Mouse (Mus musculus) mesoderm, embryonic 11.5 days (tissue): ENCODE data around the gene Dmrt3.

Source experiments
- DNase-seq: peaks from one replicate; pipeline ENCODE4 v3.0.0-alpha.2; 2012; ENCODE audit warnings: low read depth, low spot score

Gene Dmrt3

DNA sequence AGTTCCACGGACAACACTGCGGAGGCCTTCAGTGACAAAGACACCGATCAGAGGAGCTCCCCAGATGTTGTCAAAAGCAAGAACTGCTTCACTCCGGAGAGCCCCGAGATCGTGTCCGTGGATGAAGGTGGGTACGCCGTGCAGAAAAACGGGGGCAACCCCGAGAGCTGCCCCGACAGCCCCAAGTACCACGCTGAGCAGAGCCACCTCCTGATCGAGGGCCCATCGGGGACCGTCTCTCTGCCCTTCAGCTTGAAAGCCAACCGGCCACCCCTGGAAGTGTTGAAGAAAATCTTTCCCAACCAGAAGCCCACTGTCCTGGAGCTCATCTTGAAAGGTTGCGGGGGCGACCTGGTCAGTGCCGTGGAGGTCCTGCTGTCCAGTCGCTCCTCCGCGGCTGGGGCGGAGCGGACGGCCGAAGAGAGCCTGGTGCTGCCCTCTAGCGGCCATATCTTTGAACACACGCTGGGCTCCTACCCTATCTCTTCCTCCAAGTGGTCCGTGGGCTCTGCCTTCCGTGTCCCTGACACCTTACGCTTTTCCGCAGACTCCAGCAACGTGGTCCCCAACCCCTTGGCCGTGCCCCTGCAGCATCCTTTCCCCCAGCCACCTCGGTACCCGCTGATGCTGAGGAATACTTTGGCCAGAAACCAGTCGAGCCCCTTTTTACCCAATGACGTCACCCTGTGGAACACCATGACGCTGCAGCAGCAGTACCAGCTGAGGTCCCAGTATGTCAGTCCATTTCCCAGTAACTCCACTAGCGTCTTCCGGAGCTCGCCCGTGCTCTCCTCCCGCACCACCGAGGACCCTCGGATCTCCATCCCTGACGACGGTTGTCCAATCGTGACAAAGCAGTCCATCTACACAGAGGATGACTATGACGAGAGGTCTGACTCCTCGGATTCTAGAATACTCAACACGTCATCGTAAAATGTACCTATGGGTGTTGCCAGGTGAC lies 12.5 kb downstream of the Dmrt3 start:
- peak; percentile 81 for DNase-seq

- DNase-seq = peak; percentile 81
Measured at GRCm38 (mm10) chr19:25628490-25628889, 18.4 kb downstream of the Dmrt3 start.

GRCm38 (mm10) chr19:25635119-25635518 lies 25.0 kb downstream of the Dmrt3 start:
- DNase-seq = no peak

DNA sequence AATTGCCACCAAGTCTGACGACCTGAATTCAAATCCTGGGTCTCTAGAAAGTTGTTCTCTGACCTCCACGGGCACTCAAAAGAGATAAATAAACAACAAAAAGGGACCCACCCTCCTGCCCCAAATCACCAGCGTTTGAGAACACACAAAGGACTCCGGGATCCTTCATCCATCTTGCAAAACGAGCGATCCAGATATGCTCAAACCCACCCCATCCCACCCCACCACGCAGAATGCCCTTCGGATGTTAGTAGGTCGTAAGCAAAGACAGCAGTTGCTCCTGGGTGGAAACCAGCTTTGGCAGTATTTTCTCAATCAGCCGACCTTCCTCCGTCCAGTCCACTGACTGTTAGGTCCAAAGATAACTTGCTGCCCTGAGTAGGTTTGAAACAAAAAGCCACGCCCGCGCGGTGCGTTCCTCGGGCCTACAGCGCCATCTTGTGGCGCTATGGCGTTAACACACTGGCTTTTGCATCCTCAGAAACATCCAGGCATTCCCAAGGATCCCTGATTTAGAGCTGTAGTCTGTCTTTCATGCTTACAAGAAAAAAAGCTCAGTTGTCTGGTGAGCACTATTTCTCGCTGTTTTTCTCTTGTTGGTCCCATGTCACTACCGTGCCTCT lies 25.6 kb downstream of the Dmrt3 start:
- peak; percentile 92 for DNase-seq

DNA sequence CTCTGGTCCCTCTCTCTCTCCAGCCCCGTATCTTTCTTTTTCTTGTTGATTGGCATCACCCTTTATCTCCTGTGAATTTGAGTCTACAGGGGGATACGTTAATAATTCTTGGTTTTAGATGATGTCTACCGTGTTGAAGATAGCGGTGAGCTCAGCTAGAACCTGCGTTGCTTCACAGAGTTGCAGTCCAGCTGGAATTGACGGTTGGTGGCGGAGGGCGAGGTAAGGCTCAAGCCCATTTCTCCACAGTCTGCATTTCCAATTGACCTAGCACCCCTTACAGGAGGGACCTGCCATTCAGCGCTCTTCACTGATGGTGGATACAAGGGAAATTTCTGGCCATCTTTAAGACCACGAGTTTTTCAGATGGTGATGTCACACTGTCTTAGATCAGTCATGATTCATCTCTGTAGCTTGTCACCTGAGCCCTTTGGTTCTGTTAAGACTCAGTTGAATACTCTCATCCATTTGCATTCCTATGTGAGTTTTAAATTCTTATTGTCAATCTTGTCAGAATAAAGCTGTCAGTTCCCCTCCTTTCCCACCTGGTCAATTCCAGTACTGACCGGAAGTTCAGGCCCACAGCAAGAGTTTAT lies 28.8 kb downstream of the Dmrt3 start:
- DNase-seq = no peak

- no peak for DNase-seq
Measured at GRCm38 (mm10) chr19:25641786-25642185, 31.7 kb downstream of the Dmrt3 start.

DNA sequence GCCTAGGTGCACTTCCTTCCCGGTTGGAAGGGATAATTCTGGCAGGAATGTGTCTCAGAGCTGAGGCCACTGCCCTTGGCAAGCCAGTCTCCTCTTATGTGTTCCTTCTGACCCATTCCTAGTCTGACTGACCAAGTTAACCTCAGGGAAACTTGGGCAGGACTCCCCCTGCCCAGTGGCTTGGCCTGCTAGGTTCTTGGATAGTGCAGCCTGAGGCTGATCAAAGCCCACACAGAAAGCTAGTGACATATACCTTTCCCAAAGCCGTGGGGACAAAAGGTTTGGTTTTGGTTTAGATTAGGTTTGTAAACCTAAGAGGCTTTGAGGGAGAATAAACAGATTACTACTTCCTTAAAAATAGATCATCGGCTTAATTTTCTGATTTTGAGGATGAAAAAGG lies 37.0 kb downstream of the Dmrt3 start:
- no peak for DNase-seq

DNA sequence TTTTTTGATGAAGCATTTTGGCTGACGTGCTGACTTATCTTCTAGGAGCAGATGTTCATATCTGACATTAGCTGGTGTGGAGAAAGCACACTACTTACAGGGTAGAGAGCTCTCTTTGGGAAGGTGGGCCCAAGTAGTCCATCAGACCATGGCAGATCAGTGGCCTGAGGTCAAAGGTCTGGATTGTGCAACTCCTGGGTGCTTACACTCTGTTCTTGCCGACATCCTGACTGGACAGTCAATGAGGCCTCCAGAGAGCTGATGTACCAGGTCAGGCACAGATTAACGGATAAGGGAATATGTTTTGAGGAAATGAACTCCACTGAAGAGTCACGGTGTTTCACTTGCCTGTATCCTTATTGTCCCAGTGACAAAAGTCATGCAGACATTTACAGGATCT lies 38.6 kb downstream of the Dmrt3 start:
- no peak for DNase-seq

GRCm38 (mm10) chr19:25650474-25650873 lies 40.4 kb downstream of the Dmrt3 start:
- DNase-seq = no peak

DNA sequence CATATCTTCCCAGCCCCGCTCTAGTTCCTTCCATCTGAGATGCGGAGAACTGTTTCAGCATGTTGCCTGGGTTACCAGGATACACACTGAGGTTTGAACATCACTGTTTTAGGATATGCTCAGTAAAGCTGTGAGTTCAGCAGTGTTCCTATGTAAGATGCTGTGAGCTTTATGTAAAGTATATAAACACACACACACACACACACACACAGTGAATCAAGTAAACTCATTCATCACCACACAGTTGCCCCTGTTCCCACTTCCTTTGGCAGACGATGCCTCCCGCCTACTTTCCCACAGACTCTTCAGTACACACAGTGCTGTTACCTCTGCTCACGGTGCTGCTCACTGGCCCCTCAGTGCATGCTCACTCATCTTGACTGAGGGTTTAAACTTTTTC lies 42.5 kb downstream of the Dmrt3 start:
- DNase-seq = no peak

DNA sequence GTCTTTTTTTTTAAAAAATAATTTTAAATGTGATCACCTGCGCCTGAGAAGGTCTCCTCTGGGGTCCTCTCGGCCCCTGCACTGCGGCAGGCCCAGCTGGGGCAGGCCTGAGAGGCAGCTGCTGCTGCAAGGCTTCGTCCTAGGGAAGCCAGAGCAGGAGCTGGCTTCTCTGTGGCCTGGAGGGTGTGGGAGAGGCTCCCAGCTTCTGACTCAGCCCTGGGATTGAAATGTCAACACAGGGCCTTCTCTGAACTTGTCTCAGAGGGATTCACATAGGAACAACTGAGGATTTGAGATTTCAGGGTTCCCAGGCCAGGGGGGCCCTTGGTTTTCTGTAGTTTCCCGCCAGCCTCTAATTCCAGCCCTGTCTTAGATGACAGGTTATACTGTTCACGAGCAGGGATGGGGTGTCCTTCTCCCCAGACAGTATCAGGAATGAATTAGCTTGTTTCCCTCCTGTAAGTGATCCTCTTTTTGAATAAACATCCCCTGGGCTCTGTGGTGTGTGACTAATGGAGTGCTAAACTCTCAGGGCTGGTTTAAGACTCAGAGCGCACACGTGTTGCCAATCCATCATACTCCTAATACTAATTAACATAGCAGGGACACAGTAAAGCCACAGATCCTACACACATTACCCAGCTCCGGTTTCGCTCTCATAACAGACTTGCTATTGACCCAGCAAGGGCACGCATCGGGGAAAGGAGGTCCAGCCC lies 44.1 kb downstream of the Dmrt3 start:
- DNase-seq = peak; percentile 68

DNA sequence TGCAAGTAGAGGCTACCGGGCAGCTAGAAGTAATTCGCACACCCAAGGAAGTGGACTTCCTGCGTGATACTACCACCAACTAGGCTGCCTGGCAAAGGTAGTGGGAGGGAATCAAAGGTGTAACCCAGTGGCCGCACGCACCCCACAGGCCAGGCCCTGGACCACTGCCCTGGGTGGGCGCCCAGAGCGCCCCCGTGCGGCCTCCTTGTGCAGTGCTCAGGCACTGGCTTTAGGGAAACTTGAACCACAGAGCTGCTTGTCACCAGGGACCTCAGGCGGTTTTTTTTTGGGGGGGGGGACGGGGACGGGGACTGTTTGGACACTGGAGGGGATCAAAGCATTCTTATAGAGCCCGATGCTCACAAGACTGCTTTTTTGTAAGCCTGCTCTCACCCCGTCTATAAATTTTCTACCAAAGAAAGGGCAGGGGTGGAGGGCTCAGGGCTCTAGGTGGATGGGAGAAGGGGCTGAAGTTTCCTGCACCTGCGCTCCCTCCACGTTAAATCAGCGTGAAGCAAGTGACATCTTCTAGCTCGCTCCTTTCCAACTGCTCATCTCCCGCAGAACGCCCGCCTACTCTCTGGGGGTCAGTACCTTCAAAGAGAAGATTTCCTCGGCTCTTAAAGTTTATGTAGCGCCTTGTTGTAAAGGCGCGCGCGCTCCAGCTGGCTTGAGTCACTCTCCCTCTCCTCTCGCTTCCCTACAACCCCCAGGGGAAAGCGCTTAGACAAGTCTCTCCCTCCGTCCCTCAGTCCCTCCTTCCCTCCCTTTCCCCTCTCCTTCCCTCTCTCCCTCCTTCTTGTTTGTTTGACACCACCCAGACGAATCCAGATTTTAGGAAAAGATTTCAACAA lies 55.6 kb downstream of the Dmrt3 start:
- peak; percentile 54 for DNase-seq

DNA sequence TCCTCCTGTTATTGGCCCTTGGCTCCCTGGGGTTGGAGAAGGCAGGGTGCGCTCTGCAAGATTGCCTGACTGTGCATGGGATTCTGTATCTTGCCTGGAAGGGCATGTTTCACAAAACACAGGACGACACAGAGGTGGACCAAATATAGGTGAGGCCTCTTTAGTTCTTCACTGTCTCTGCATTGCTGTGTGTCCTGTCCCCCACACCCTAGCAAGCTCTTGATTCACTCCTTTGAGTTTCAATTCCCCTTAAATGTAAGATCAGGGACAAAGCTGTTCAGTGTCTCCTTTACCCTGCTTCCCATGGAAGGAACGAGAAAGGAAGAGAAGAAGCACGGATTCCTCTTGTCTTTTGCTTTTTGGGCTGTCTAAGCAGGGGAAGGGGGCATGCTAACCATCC lies 57.7 kb downstream of the Dmrt3 start:
- no peak for DNase-seq

- DNase-seq = no peak
Measured at GRCm38 (mm10) chr19:25669593-25670248, 59.6 kb downstream of the Dmrt3 start.

DNA sequence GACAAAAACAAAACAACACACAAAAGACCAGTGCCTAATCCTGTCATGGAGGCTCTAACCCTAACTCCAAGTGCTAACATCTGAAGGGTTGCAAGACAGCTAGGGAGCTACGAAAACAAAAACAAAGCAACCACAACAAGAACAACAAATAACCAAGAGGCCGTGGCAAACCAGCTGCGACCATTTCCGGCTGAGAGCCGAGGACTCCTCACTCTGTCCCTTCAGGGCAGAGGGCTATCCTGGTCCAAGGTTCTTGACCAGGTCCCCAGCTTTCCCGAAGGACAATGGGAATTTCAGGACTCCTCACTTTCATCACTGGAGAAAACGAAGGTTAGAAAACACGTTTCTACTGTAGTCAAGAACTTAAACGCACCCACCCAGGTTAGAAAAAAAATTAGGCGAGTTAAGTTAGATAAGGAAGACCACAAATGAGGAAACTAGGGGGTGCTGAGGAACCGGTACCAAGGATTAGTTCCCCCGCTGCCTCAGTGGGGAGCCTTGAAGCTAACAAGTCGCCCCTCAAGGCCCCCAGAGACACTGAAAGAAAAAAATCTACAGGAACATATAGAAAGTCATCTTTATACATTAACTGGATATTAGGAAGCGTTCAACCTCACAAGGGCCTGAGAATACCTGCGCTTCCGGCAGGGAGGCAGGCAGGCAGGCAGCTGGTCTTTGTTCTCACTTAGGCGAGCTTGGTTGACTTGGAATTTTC lies 60.6 kb downstream of the Dmrt3 start:
- no peak for DNase-seq

DNA sequence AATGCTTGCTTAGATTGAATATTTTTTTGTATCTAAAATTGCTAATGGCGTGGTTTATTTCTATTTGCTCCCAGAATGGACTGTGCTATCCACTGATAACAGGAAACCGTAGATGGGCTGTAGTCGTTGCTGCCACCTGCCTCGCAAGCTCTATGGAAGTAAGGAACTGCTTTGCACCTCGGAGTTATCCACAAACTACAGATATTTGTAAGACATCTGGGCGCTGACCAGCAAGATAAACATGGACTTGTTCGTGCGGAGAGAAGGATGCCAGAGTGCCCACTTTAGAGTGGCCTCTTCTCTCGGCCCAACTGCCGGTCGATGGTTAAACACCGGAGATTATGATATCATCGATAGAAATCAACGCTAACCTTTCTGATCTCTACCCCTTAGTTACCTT lies 61.6 kb downstream of the Dmrt3 start:
- DNase-seq = no peak

DNA sequence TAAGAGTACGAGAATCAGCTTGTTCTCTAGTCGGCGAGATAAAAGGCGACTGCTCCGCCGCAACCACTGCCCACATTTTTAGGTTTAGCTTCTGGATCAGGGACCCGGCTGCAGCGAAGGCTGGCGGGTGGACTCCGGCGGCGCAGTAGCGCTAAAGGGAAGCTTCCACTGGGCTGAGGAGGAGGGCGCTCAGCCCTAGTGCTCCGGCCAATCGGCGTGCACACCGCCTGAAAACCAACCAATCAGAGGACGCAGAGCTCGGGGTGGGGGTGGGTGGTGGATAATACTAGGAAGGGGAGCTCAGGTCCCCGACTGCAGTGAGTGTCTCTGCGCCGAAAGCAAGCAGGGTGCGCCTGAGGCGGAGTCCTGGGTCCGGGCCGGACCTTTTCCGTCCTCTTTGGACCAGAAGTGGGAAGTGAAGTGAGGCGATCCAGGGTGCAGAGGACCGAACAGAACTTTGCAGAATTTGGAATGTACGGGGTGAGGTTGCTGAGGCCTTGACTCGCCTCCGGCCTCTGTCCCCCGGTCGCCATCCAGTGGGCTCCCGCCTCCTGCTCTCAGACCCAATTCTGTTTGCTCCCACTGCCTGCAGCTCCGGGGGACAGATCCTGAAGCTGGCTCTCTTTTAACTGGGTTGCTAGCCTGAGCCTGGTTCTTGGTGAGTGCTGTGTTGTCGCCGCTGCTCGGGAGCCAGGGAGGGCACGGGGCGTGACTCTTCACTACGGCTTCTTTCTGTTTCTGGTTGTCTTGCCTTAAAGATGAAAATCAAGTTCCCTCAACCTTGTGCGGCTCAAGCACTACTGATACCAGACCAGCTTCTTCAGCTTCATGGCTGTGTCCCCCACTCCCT lies 62.2 kb downstream of the Dmrt3 start, which contains the start of gene Dmrt2:
Dmrt2 (plus strand) TSS at position 311 of the 850 bp plus-strand sequence.
- DNase-seq = peak; percentile 96
